Mouse (Mus musculus) retina, postnatal 7 days (tissue): ENCODE data around the gene Susd5.
"Not testable (repeated sequence)": the region's sequence is repeated elsewhere in the genome, so short reads cannot be mapped to it uniquely, and the experiment has no call there.

Source experiments
- DNase-seq: peaks from one replicate; pipeline ENCODE4 v3.0.0-alpha.2; 2012; ENCODE audit warnings: low read depth, low spot score

Susd5 gene

DNA sequence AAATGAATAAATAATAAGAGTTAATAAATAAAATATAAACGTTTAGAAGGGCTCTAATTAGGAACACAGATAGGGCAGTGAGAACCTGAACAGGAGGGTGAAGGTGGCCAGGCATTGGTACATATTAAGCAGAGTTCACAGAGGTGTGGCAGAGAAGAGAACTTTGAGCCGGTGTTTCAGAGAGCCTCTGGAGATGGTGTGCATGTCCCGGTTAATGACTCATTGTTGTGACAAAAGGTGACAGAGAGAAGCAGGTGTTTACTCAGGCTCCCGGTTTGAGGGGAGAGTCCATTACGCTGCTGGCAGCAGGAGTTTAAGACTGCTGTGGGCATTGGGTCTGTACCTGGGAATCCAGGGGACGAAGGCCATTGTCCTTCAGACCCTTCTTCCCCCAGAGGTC is 12.4 kb downstream of the Susd5 start:
- DNase-seq: no peak

DNA sequence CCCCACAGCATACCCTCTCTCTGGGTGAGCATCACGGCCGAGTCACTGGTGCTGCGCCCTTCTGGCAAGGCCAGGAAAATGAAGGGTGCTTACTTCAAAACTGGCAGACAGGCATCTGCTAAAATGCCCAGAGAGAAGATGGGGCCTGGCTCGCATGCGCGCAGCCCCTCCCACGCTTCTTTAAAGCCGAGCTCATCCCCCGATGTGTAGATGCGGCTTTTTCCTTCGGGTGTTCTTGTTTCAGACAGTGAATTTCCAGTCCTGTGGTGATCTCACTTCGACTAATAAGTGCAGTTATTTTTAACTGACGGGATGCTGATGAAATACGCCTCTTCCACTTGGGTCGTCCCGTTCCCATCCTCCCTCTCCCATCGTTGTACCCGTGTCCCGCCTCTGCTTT is 16.7 kb downstream of the Susd5 start:
- DNase-seq: no peak

DNA sequence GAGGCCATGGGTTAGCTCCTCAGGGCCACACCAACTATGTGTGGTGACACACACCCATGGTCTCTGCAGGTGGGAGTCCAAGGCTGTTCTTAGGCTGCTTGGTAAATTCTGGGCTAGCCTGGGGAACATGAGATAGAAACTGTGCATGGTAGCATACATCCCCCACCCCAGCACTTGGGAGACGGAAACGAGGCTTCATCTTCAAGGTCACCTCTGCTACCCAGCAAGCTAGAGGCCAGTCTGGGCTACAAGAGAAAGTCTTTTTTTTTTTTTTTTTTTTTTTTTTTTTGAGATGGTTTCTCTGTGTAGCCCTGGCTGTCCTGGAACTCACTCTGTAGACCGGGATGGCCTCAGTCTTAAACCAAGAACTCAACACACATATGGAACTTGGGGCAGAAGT is 29.5 kb downstream of the Susd5 start:
- DNase-seq: no peak

DNA sequence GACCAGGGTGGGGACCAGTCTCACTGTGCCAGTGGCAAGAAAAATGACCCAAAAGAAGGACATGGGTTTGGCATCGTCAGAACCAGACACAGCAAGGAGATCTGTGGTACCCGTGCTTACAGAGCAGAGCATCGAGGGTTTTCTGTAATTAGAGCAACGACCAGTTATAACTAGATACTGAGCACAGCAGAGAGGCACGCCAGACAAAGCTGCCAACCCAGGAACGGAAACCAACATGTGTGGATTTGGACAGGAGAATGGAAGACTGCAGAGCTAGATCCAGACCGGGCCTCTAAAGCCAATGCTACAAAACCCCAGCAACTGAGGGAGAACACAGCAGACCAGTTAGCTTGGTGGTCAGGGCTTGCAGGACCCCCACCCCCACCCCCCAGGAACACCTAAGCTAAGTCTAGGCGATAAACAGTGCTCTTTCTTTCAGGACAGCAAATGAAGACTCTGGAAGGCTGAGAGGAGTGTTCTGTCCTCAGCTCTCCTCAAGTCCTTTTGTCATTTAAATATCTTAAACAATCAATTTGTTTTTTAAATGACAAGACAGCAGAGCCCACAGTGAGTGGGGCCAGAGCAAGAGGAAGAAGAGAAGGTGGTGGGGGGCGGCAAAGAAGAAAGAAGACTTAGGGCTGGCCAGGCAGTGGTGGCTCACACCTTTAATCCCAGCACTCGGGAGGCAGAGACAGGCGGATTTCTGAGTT is 30.3 kb downstream of the Susd5 start:
- no peak for DNase-seq

DNA sequence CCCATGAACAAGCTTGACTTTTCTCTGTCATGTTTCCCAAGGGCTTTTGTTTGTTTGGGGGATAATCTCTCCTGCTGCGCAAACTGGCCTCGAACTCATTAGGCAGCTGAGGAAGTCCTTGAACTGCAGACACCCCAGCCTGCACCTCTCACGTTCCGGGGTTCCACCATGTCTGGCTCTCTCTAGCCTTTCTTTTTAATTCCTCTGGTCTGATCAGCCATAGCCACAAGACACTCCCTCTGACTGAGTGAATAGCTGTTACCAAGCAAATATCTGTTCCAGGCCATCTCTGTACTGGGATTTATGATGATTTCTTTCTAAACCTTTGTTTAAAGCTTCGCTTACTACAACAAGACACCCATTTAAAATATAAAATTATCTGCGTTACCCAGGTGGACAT is 31.9 kb downstream of the Susd5 start:
- not testable (repeated sequence) for DNase-seq

DNA sequence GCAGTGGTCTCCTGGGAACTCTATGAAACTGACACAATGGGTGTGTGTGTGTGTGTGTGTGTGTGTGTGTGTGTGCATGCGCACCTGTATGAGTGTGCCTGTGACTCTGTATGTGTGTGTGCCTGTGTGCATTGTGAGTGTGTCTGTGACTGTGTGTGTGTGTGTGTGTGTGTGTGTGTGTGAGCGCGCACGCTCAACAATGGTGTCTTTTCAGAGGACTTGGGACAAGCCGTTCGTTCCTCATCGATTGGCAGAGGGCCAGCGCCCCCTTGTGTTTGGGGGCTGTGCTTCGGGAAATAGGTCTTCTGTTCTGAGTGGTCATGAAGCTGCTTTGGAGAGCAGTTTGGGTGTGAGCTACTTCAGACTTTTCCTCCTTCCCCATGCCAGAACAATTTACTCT is 35.2 kb downstream of the Susd5 start:
- peak; percentile 9 for DNase-seq

DNA sequence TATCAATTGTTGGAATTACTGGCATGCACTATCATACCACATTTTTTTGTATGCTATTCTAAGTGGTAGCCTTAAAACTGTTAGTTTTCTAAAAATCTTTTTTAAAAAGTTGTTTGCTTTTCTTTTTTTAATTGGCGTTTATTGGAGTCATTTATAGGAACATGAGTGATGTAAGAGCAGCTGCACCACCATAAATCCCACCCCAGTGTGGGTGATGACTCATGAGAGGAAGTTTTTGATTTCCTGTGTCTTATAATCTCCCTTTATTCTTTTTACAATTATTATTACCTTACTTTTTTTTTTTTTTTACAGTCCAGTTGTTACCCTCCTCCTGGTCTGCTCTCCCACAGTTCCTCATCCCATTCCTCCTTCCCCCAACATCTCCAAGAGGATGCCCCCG is 37.9 kb downstream of the Susd5 start:
- no peak for DNase-seq

DNA sequence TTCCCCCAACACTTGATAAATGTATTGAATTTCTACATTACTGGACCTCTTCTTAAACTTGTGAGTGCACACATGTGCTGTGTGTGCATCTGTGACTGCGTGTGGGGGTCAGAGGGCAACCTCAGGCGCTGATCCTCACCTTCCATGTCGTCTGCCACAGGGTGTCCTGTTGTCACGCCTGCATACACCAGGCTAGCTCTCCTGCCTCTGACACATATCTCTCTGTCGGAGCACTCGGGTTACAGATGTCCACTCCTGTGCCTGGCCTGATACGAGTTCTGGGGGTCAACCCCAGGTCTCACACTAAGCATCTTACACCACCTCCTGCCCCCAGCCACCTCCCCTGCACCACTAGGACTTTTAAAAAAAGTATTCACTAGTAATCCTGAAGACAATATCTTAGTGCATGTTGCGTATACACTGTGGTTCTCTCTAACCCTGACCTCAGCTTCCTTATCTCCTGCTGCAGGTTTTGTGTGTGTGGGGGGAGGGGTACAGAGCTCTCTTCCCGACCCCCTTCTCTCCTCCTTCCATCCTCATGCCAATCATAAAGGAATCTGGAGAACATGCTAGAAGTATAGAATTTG is 41.9 kb downstream of the Susd5 start:
- no peak for DNase-seq

DNA sequence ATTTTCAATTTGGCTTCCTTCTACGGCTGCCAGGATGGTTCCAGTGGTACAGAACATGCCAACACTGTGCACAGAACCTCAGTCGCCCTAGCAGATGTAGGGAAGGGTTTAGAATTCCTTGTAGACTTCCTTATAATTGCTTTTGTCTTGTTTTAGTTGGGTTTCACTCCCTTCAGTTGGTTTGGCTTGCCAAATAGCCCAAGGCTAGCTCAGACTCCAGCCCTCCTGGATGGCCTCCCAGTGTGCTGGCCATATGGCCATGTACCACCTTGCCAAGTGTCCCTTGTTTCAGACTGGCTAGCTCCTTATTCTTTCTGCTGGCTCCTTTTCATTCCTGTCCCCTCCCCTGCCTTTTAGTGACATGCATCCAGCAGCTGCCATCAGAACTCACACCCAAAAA is 53.3 kb downstream of the Susd5 start:
- DNase-seq: no peak

DNA sequence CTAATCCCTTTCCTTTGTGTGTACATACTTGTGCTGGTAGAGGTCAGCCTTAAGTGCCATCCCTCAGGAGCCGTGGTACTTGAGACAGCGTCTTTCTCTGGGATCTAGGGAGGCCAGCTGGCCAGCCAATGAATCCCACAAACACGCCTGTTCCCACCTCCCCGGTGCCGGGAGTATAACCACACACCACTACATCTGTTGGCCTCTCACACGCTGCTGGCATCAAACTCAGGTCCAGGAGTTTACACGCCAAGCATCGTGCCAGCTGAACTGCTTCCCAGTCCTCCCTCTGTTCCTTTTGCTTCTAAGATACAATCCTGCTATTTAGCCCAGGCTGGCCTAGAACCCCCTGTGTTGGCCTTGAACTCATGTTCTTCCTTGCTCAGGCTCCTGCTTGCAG is 54.2 kb downstream of the Susd5 start:
- no peak for DNase-seq

DNA sequence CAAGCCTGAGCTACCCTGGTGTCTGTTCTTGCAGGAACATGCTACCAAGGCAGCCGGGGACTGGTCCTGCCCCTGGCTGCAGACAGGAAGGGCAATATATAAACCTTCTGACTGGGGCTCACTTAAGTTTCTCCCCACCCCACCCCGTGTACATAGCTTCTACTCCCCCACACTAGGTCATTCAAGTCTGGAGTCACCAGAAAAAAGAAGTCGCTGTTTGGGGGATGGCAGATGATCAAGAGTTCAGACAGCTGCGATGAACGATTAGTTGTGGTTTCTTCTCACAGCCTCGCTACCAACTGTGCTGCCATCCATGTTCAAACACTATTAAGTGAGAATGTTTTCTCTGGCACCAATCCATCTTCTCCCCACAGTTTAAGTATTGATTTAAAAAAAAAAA is 55.3 kb downstream of the Susd5 start:
- DNase-seq: no peak

DNA sequence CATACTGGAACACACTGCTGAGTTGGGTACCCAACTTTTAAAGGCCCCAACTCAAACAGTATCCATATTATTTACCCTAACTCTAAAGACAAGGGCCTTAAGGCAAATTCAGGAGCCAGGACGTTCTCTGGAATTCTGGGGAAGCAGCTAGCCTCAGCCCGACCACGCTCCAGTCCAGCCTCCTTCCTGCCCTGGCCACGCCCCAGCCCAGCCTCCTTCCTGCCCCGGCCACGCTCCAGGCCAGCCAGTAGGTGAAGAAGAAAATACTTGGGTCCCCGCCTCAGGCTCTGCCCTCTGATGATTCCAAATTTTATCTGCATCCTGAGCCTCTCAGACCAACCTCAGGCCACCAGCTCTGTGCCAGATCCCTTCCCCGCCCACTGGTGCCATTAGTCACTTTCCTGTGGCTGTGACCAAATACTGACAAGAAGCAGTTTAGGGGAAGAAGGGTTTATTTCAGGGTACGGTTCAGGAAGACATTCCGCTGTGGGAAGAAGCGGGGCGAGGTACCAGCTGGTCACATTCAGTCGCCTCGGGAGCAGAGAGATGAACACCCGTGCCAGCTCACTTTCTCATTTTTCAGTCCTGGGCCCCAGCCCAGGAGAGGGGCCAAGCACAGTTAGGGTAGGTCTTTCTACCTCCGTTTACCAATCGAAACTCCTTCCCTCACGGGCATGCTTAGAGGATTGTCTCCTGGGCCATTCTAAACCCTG is 57.1 kb downstream of the Susd5 start:
- DNase-seq: no peak

DNA sequence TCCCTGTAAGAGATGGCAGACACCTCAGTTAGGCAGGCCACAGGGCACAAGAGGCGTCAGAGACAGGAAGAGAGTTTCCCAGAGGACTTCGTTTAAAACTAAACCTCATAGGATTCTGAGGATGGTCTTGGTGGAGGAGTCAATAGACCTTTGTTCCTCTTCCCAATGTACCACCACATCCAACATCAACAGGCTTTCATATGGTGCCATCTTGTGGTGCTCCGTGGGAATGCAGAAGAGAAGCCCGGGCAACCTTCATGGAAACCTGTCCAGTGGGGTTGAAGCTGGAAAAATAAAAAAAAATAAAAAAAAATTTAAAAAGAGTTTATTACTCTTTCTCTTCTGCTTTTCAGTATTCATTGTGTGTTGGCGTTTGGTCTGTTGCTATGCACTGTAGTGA is 59.7 kb downstream of the Susd5 start:
- DNase-seq: peak; percentile 43

DNA sequence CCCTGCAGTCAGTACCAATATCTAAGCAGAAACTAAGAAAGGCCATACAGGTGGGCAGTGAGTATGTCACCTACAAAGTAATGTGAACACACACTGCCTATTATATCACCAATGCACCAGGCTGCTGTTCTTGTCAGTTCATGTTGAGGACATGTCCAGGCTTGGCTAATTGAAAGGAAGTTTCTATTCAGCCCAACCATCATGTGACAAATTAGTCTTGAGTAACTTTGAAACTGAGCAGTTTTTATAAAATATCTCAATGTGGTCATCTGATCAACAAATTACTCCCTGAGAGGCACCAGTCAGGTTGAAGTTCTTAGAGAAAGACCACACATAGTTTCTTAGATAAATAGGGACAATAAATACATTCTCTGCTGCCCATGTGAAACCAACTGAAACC is 65.9 kb downstream of the Susd5 start:
- DNase-seq: not testable (repeated sequence)

DNA sequence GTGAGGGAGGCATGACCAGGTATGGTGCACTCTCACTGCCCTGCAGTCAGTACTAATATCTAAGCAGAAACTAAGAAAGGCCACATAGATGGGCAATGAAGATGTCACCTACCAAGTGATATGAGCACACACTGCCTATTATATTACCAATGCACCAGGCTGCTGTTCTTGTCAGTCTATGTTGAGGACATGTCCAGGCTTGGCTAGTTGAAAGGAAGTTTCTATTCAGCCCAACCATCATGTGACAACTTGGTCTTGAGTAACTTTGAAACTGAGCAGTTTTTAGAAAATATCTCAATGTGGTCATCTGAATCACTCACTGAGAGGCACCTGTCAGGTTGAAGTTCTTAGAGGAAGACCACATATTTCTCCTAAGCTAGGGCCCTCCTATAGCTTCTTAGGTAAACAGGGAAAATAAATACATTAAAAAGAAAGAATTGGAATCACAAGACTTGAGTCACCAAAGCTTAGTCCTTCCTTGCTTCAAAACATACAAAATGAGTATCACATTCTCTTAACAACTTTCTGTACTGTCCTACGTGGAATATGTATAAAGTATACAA is 72.4 kb downstream of the Susd5 start:
- DNase-seq: not testable (repeated sequence)
